Mouse (Mus musculus) midbrain, postnatal 0 days (tissue): ENCODE results near the gene Ranbp9. TPM values are rescaled to one million over a fixed set of nuclear protein-coding genes. Genes with fewer than 3 reads are reported as not detected.

Source experiments
- ATAC-seq: fragments of 200-750 bp; cut with Nextera tagmentation; 2 replicates; pipeline ENCODE4 v1.8.0; 2017; ENCODE audit warnings: moderate number of reproducible peaks, mild to moderate bottlenecking, moderate TSS enrichment, moderate library complexity; ENCODE audit not compliant: low FRiP score
- DNase-seq: peaks from one replicate; pipeline ENCODE4 v3.0.0-alpha.2; 2015; ENCODE audit warnings: low spot score
- H3K27ac ChIP-seq: fragments of 300-500 bp; sonication (generic); 2 replicates; pipeline ENCODE4 v1.5.1; 2014; ENCODE audit warnings: low read depth, mild to moderate bottlenecking, low read length, mixed read lengths
- H3K27me3 ChIP-seq: fragments of 300-500 bp; sonication (generic); 2 replicates; pipeline ENCODE4 v1.6.1; 2014; ENCODE audit warnings: low read length, control low read depth, mixed read lengths; ENCODE audit not compliant: insufficient read depth
- H3K36me3 ChIP-seq: fragments of 300-500 bp; sonication (generic); 2 replicates; pipeline ENCODE4 v1.6.1; 2014; ENCODE audit warnings: low read length, control low read depth, mixed read lengths; ENCODE audit not compliant: insufficient read depth
- H3K4me1 ChIP-seq: fragments of 300-500 bp; sonication (generic); 2 replicates; pipeline ENCODE4 v1.6.1; 2014; ENCODE audit warnings: mild to moderate bottlenecking, control low read depth, antibody characterized with exemption, low read length, mixed read lengths; ENCODE audit not compliant: insufficient read depth
- H3K4me2 ChIP-seq: fragments of 300-500 bp; sonication (generic); 2 replicates; pipeline ENCODE4 v1.6.1; 2014; ENCODE audit warnings: low read depth, mild to moderate bottlenecking, low read length, mixed read lengths; ENCODE audit not compliant: poor library complexity, severe bottlenecking
- H3K4me3 ChIP-seq: fragments of 300-500 bp; sonication (generic); 2 replicates; pipeline ENCODE4 v1.5.1; 2014; ENCODE audit warnings: low read depth, mild to moderate bottlenecking, low read length, moderate library complexity
- H3K9ac ChIP-seq: fragments of 300-500 bp; sonication (generic); replicated peaks from 2 replicates; pipeline ENCODE4 v1.6.1; 2014; ENCODE audit warnings: mild to moderate bottlenecking, low read length, moderate library complexity, mixed read lengths; ENCODE audit not compliant: poor library complexity, severe bottlenecking
- H3K9me3 ChIP-seq: fragments of 300-500 bp; sonication (generic); 2 replicates; pipeline ENCODE4 v1.6.1; 2016; ENCODE audit warnings: low read length, control low read depth
- CTCF ChIP-seq: IDR thresholded peaks from 2 replicates; pipeline ENCODE4 v1.5.1; 2016; ENCODE audit warnings: antibody characterized with exemption, mild to moderate bottlenecking
- WGBS: fragments of 180-500 bp; shearing (Covaris S2); extraction: QIAGEN DNeasy Blood & Tissue Kit; methylation state at CpG from one replicate; pipeline ENCODE4 v1.1.7; 2014; 5-methylcytosine and 5-hydroxymethylcytosine counted together
- polyA plus RNA-seq: library from polyadenylated mRNA; unstranded; fragments of >200 nt; fragmentation: Nextera tagmentation; extraction: Ambion mirVana; gene quantifications from 2 replicates; pipeline ENCODE4 v1.2.1, GENCODE M21; 2015
- total RNA-seq: library from RNA; depleted of rRNA; stranded (reverse); fragments of >200 nt; gene quantifications from 2 replicates; pipeline ENCODE4 v1.2.3, GENCODE M21; 2014

Gene Ranbp9
- total and polyA plus RNA-seq, 2 experiments from 2014 or later: 11.7 to 43.7 TPM

DNA sequence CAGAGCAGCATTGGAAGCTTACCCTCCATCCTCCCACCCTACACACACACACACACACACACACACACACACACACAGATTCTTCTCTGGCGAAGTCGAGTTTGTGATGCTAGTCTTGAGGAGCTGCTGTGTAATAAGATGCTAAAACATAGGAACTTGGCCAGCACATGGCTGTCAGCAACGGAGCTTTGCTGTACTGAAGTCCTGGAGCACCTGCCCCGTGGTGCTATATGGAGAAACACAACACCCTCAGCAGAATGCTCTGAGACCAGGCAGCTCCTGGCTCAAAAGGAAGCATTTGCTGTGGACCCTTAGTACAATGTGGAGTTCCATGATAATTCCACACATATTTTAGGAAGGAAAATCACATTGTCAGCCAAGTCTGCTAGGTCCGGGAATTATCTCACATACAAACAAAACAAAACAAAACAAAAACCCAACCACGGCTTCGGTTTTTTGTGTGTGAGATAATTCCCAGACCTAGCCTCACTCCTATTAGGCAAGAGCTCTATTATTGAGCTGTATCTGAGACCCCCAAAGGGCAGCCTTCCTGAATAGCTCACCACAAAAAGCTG is 42.9 kb upstream of the Ranbp9 start:
- Histone ChIP-seq H3K36me3 (no peaks in the 10 kb centered on the region), H3K27me3 (no peaks in the 10 kb centered on the region), H3K9me3 (no peaks in the 10 kb centered on the region), H3K4me1 (peaks cover 18% of the 10 kb centered on the region; the same call in 1 of the 2 replicates), H3K4me2 (no peak overlapping the region), H3K27ac (no peak overlapping the region), H3K9ac (no peak overlapping the region), H3K4me3 (no peak overlapping the region)
- DNase-seq (no peak), ATAC-seq (no peak)
- 45% methylated on average over 7 of the region's 7 CpGs for WGBS
- TF ChIP-seq CTCF: no peak

DNA sequence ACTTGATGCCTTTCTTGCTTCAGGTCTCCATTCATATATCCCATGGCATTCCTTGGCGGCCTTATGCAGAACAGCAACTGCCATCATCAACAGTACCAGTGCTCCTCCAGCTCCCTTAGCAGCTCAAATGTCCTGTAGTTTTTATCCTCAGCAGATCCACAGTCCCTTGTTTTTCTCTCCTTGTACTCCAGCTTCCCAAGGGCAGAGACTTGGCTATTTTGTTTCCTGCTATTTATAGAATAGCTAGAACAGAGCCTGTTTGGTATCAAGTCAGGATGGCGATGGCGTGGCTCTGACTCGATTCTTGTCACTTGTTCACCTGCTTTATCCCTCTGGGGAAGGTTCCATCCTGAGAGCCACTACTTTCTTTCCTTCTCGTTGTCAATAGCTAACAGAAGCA is 40.9 kb upstream of the Ranbp9 start:
- ATAC-seq (no peak), DNase-seq (no peak)
- Histone ChIP-seq H3K27me3 (no peaks in the 10 kb centered on the region), H3K27ac (no peak overlapping the region), H3K4me3 (no peak overlapping the region), H3K9me3 (no peaks in the 10 kb centered on the region), H3K9ac (no peak overlapping the region), H3K36me3 (no peaks in the 10 kb centered on the region), H3K4me1 (peaks cover 21% of the 10 kb centered on the region; the same call in 1 of the 2 replicates), H3K4me2 (no peak overlapping the region)
- 87% methylated on average over 5 of the region's 5 CpGs for WGBS
- no peak for TF ChIP-seq CTCF

DNA sequence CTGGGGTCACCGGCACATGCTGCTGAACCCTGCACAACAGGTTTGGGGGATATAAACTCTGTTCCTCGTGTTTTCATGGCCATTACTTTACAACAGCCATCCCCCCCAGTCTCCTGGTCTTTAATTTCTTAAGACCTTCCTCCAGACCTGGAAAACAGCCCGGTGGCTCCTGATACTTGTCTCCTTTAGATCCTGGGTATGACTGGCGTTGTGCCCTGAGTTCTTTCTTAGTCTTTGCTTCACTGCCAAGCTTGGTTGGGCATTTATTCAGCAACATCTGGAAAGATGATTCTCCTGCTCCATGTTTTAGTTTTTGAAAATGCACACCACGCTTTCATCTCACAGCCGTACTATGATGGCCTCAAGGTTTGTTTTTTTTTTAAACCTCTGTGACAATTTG is 38.2 kb upstream of the Ranbp9 start:
- ATAC-seq (no peak), DNase-seq (no peak)
- WGBS: 73% methylated on average over 6 of the region's 6 CpGs
- Histone ChIP-seq H3K27me3 (no peaks in the 10 kb centered on the region), H3K4me3 (no peak overlapping the region), H3K27ac (no peak overlapping the region), H3K4me2 (no peak overlapping the region), H3K4me1 (peaks cover 5% of the 10 kb centered on the region; the same call in 1 of the 2 replicates), H3K9me3 (no peaks in the 10 kb centered on the region), H3K9ac (no peak overlapping the region), H3K36me3 (no peaks in the 10 kb centered on the region)
- no peak for TF ChIP-seq CTCF

DNA sequence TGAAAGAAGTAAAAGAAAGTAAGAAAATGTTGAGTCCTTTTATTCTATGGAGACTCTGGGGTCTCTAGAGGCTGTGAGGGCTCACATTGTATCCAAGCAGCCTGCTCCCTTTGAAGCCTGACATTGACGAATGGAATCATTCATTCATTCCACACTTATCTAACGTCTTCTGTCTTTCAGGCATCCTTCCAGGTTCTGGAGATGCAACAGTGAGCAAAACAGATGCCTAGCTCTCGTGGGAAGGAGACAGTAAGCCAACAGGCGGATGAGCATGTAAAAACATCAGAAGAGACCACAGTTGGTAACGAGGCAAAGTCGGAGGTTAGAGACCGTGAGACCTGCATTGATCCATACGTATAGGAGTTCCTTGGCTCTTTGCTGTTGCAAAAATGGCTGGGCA is 36.3 kb upstream of the Ranbp9 start:
- WGBS: 73% methylated on average over 8 of the region's 8 CpGs
- no peak overlapping the region for H3K27ac ChIP-seq
- H3K4me2 ChIP-seq: no peak overlapping the region
- H3K9me3 ChIP-seq: no peaks in the 10 kb centered on the region
- H3K9ac ChIP-seq: no peak overlapping the region
- DNase-seq (no peak), ATAC-seq (no peak)
- no peaks in the 10 kb centered on the region for H3K36me3 ChIP-seq
- no peak overlapping the region for H3K4me3 ChIP-seq
- TF ChIP-seq CTCF: no peak
- H3K4me1 ChIP-seq: 0 out of 2 replicates have a peak, but pooled peaks cover 3% of the 10 kb centered on the region
- H3K27me3 ChIP-seq: no peaks in the 10 kb centered on the region

DNA sequence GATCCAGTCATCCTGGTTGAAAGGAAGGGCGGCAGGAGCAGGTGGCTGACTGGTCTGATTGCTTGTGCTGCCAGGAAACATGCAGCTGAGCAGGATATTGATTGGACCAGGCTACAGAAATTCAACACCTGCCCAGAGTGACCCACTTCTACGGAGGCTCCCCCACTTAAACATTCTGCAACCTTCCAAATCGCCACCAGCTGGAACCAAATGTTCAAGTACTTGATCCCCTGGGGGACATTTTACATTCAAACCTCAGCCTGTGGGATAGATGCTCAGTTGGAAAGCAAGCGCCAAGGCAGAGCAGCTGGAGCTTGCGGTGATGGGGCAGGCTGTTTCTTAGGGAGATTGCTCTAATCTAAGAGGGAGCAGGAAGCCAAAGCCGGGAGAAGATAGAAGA is 35.8 kb upstream of the Ranbp9 start:
- 0 out of 2 replicates have a peak, but pooled peaks cover 3% of the 10 kb centered on the region for H3K4me1 ChIP-seq
- ATAC-seq: no peak
- peak; percentile 59 for DNase-seq
- H3K9me3 ChIP-seq: no peaks in the 10 kb centered on the region
- H3K9ac ChIP-seq: no peak overlapping the region
- H3K36me3 ChIP-seq: no peaks in the 10 kb centered on the region
- H3K4me2 ChIP-seq: no peak overlapping the region
- TF ChIP-seq CTCF: no peak
- H3K27me3 ChIP-seq: no peaks in the 10 kb centered on the region
- H3K27ac ChIP-seq: no peak overlapping the region
- H3K4me3 ChIP-seq: no peak overlapping the region
- 47% methylated on average over 6 of the region's 6 CpGs for WGBS

DNA sequence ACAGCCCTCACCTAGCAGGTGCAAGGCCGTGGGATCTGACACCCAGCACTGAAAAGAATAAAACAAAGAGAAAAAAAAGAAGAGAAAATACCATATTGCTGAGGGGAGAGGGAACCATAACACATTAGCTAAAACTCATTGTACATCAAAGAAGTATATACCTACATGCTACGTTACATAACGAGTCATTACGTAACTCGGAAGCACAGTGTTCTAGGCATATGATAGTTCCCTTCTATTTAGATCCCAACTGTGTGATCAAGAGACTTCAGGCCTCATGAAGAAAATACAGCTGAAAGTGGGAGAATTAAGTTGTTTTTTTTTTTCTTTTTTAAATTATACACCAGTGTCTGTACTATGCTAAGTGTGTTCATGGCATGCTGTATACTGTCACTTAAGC is 35.0 kb upstream of the Ranbp9 start:
- Histone ChIP-seq H3K4me3 (no peak overlapping the region), H3K9me3 (no peaks in the 10 kb centered on the region), H3K36me3 (no peaks in the 10 kb centered on the region), H3K9ac (no peak overlapping the region), H3K4me1 (0 out of 2 replicates have a peak, but pooled peaks cover 3% of the 10 kb centered on the region), H3K27me3 (no peaks in the 10 kb centered on the region), H3K27ac (no peak overlapping the region), H3K4me2 (no peak overlapping the region)
- TF ChIP-seq CTCF: no peak
- 94% methylated on average over 5 of the region's 5 CpGs for WGBS
- ATAC-seq: no peak
- DNase-seq: no peak
